Mouse (Mus musculus): Measurements from ENCODE around the gene Col4a3. TPM values are rescaled to one million over a fixed set of nuclear protein-coding genes. Genes with fewer than 3 reads are reported as not detected.
A peak's percentile ranks its signal among the peaks of the same experiment; 100 is the strongest.

Col4a3 gene
- total RNA-seq, 2 experiments from 2014 or later, result 0.34 to 0.59 TPM

GRCm38 (mm10) chr1:82656452-82656851 is 69.7 kb downstream of the Col4a3 start:
- no peak for DNase-seq (ENCODE audit: extremely low spot score in 1 of 2, low spot score in 1 of 2)

GRCm38 (mm10) chr1:82662269-82662668 is 75.5 kb downstream of the Col4a3 start:
- no peak for DNase-seq (ENCODE audit: extremely low spot score in 1 of 2, low spot score in 1 of 2)

GRCm38 (mm10) chr1:82663522-82663921 is 76.8 kb downstream of the Col4a3 start:
- no peak for DNase-seq (ENCODE audit: extremely low spot score in 1 of 2, low spot score in 1 of 2)

- no peak for DNase-seq (ENCODE audit: extremely low spot score in 1 of 2, low spot score in 1 of 2)
These were observed 99.6 kb downstream of the Col4a3 start for GRCm38 (mm10) chr1:82686328-82686727.

- no peak for DNase-seq (ENCODE audit: extremely low spot score in 1 of 2, low spot score in 1 of 2)
These were observed 100.1 kb downstream of the Col4a3 start for GRCm38 (mm10) chr1:82686866-82687265.

- DNase-seq (ENCODE audit: extremely low spot score in 1 of 2, low spot score in 1 of 2), result no peak
These were observed 101.2 kb downstream of the Col4a3 start for GRCm38 (mm10) chr1:82687931-82688330.

- DNase-seq (ENCODE audit: extremely low spot score in 1 of 2, low spot score in 1 of 2), result no peak
These were observed 109.2 kb downstream of the Col4a3 start for GRCm38 (mm10) chr1:82695915-82696314.

- DNase-seq (ENCODE audit: extremely low spot score in 1 of 2, low spot score in 1 of 2), result no peak
These were observed 131.2 kb downstream of the Col4a3 start for GRCm38 (mm10) chr1:82717816-82718512.

GRCm38 (mm10) chr1:82724339-82725025 is 137.8 kb downstream of the Col4a3 start, which contains the start of gene Mff:
TSS of gene Mff (plus strand) at chr1:82724890.
- DNase-seq (ENCODE audit: extremely low spot score in 1 of 2, low spot score in 1 of 2), result peak; percentile 83 to 90

GRCm38 (mm10) chr1:82725026-82725874 is 138.5 kb downstream of the Col4a3 start:
- peak in 1 of 2 experiments; percentile 19 for DNase-seq (ENCODE audit: extremely low spot score in 1 of 2, low spot score in 1 of 2)

GRCm38 (mm10) chr1:82725875-82726185 is 139.1 kb downstream of the Col4a3 start:
- DNase-seq (ENCODE audit: extremely low spot score in 1 of 2, low spot score in 1 of 2), result no peak

GRCm38 (mm10) chr1:82726482-82726881 is 139.8 kb downstream of the Col4a3 start:
- DNase-seq (ENCODE audit: extremely low spot score in 1 of 2, low spot score in 1 of 2), result no peak

- DNase-seq (ENCODE audit: extremely low spot score in 1 of 2, low spot score in 1 of 2), result no peak
These were observed 146.6 kb downstream of the Col4a3 start for GRCm38 (mm10) chr1:82733357-82733756.

GRCm38 (mm10) chr1:82738066-82738465 is 151.3 kb downstream of the Col4a3 start:
- no peak for DNase-seq (ENCODE audit: extremely low spot score in 1 of 2, low spot score in 1 of 2)

- DNase-seq (ENCODE audit: extremely low spot score in 1 of 2, low spot score in 1 of 2), result no peak
These were observed 154.8 kb downstream of the Col4a3 start for GRCm38 (mm10) chr1:82741539-82741938.

- DNase-seq (ENCODE audit: extremely low spot score in 1 of 2, low spot score in 1 of 2), result no peak
These were observed 157.2 kb downstream of the Col4a3 start for GRCm38 (mm10) chr1:82743962-82744361.

- DNase-seq (ENCODE audit: extremely low spot score in 1 of 2, low spot score in 1 of 2), result no peak
These were observed 159.7 kb downstream of the Col4a3 start for GRCm38 (mm10) chr1:82746408-82746807.

- DNase-seq (ENCODE audit: extremely low spot score in 1 of 2, low spot score in 1 of 2), result no peak
These were observed 161.2 kb downstream of the Col4a3 start for GRCm38 (mm10) chr1:82747714-82748452.

- DNase-seq (ENCODE audit: extremely low spot score in 1 of 2, low spot score in 1 of 2), result no peak
These were observed 172.8 kb downstream of the Col4a3 start for GRCm38 (mm10) chr1:82759520-82759919.

GRCm38 (mm10) chr1:82761454-82762169 is 174.9 kb downstream of the Col4a3 start:
- no peak for DNase-seq (ENCODE audit: extremely low spot score in 1 of 2, low spot score in 1 of 2)
